Mouse (Mus musculus) B cell, adult 2 months (primary cell): ENCODE measurements at regions not wholly inside any gene's neighbourhood (a gene's known extent, or its start where the extent isn't known, plus 50 kb on each side); places are given as distances from the start of the nearest gene placed in this dataset.
"Not testable (repeated sequence)": the region's sequence is repeated elsewhere in the genome, so short reads cannot be mapped to it uniquely, and the experiment has no call there.

Source experiments
- DNase-seq, 2 experiments: peaks; one replicate each; pipeline ENCODE4 v3.0.0; 2022

- DNase-seq: no peak
Observed at GRCm38 (mm10) chr9:33533101-33533810, 897.2 kb downstream of the Ets1 start.

- DNase-seq: no peak
Observed at GRCm38 (mm10) chr9:33543301-33543700, 907.3 kb downstream of the Ets1 start.

DNA sequence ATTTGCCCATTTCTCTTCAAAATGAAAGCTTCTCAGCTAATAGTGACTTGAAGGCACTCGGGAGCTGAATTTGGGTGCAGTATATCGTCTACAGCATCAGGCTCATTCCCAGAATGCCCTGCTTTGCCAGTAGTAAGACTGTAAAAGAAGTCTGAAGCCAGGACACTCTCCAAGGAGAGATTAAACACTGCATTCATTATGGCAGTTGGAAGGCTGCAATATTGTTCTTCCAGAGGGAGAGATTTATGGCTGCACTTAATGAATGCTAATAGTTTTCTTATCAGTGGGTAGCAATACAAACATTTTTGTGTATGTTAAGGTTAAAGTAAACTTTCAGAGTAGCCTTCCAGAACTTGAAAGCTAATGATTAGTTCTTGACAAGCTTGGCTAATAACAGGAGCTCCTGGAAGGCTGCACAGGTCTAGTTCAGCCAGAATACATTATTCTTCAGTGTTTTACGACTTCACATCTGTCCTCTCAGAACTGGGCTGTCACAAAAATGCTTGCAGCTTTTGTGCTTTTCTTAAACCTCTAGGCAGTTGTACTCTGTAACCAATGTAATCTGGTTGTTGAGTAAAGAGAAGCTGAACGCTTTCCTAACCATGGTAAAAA, 910.2 kb downstream of the Ets1 start:
- no peak for DNase-seq

GRCm38 (mm10) chr9:33549395-33549794, 913.4 kb downstream of the Ets1 start:
- no peak for DNase-seq

DNA sequence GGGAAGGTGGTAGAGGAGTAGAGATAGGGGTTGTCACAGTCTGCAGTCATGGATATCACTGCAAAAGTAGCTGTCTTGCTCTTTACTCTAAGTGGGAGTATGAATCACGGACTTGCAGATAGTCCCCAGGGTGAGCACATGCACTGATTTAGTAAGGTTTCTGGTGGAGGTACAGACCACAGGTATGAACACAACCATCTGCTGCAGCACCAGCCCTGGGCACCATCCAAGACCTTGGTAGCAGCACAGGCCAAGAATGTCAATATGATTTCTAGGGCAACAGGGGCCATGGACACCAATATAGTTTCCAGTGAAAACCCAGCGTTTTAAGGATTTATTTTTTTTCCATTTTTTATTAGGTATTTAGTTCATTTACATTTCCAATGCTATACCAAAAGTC, 913.7 kb upstream of the Kirrel3 start:
- no peak for DNase-seq

DNA sequence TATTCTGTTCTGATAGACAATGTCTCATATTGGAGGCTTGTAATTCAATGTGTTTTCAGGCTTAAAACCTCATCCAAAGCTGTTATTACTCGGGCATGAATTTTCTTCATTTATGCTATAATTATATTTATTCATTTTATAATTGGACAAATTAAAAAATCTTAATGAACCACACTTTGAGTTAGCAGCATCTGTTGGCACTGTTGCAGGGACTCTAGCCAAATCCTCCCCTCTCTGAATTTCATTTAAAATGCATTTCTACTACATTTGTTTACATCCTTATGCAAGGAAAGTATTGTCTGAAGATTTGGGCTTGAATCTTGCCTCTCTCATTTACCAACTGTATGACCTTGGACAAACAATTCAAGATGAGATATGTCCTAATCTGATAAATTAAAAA, 874.2 kb upstream of the Kirrel3 start:
- DNase-seq: no peak

DNA sequence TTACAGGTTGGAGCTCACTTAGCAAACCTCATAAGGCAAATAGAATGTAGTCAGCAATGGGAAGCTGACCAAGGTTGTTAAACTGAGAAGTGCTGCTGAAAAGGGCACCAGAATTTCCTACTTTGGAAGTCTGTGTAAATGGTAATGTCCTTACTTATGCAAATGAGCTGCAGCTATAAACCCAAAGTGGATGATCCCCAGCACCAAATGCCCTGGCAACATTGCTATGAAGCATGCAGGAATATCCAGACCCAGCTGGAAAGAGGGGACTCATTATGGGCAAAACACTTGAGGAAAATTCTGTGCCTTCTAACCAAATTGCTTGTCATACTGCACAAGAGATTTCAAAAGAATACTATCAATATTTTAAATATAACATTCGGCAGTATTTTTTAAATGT, 861.3 kb upstream of the Kirrel3 start:
- no peak for DNase-seq

GRCm38 (mm10) chr9:33629731-33630473, 855.8 kb upstream of the Kirrel3 start:
- no peak for DNase-seq

DNA sequence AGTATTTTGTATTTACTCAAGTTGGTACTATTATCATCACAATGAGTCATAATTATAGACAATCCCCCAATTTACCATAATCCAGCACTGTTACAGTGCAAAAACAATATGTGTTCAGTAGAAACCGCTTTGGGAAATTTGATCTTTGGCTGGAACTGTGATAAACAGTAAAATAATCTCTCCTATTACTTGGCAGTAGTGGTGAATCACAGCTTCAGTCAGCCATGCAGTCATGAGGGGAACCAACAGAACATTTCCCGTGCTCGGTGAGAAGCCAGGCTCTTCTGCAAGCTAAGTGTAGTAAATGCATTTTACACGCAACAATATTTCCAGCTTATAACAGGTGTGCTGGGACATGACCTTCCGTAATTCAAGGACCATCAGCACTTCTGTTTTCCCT, 822.7 kb upstream of the Kirrel3 start:
- DNase-seq: no peak

DNA sequence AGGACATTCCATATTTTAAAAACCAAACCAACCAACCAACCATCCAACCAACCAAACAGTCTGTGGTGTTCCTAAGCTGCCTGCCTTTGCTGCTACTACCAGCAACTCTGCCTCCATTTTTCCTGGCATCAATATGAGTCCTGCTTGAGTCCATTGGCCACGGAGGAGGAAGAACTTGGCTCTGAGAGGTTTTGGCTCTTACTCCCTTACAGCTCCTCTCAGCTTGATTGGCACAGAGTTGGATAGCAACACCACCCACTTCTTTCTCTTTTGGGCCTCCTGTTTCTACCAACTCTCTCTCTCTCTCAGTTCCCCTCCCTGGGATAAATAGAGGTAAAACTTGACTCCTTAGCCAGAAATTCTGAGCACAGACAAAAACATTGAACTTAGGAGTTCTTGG, 804.6 kb upstream of the Kirrel3 start:
- no peak for DNase-seq

DNA sequence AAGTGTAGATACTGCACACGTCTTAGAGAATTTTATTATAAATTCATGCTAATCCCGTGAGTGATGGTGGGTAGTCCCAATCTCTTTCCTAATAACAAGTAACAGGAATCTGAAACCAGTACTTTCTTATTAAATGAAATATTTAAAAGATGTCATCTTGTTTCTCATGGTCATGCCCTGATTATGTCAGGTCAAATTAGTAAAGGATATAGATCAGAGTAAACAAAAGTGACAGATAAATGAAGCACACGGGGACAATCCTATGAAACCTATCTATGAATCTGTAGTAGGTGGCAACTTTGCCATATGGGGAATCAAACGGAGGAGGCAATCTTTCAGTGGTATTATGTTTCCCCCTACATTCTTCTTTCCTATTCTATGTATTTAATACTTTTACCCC, 794.0 kb upstream of the Kirrel3 start:
- DNase-seq: no peak

DNA sequence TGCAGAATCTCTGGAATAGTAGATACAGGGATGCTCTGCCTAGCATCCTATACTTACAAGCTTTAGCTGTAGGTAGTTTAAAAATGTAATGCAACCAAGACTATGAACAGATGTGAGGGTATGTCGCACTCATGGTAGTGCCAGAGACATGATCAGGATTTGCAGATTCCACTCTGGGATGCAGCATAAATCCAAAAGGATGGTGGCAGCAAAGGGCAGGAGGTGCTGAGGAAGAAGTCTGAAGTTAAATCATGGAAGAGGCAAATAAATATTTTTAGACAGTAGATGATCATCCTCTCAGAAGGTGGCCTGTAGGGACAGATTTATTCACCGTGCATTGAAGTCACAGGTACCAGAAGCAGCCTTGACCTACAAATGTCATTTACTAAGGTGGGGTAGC, 768.1 kb upstream of the Kirrel3 start:
- DNase-seq: no peak

- DNase-seq: no peak
Observed at GRCm38 (mm10) chr9:33724811-33725210, 760.9 kb upstream of the Kirrel3 start.

GRCm38 (mm10) chr9:33728058-33728457, 757.6 kb upstream of the Kirrel3 start:
- DNase-seq: not testable (repeated sequence)

GRCm38 (mm10) chr9:33760701-33761100, 725.0 kb upstream of the Kirrel3 start:
- DNase-seq: no peak

- no peak for DNase-seq
Observed at GRCm38 (mm10) chr9:33766235-33766634, 719.5 kb upstream of the Kirrel3 start.

DNA sequence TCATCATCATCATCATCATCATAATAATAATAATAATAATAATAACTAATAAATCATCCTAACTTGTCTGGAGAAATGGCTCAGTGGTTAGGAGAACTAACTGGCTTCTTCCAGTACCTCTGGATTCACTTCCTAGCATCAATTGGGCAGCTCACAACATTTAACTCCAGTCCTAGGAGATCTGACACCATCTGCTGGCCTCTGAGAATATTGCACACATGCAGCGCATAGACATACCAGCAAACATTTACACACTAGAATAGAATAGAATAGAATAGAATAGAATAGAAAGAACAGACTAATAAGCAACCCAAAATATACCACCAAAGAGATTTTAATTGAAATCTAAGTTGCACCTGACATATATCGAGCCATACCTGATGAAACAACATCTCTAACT, 715.9 kb upstream of the Kirrel3 start:
- no peak for DNase-seq

DNA sequence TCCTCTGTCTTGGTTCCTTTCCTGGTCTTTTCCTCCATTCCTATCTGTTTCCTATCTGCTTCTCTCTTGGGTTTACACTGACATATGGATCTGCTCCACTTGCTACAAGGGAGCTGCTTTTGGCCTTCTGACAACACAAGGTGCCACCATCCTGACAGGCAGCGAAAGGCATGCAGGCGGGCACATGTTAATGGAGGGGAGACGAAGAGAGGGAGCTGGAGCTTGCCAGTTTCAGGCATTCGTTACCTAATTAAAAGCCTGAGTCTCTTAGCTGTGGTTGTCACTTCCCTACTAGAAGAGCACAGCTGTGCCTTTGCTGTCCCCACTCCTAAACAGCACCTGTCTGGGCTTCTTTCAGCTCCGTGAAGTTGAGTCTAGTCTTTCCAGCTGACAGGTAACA, 711.5 kb upstream of the Kirrel3 start:
- DNase-seq: no peak

DNA sequence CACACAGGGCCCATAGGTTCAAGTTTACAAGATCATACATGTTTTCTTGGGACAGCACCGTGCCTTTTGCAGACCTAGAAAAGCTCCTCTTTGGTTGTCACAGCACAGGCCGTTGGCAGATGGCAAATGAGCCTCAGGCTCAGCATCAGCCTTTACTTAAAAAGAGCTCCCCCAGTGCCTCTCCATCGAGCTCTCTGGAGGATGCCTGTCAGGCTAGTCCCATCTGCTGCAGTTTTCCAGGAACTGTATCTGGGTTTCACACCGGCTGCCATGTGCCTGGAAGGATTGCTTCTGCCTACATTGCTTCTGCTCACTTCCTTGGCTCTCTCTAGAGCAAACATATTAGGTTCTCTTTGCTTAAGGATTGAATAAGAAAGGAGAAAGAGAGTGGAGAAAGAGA, 695.1 kb upstream of the Kirrel3 start:
- no peak for DNase-seq

GRCm38 (mm10) chr9:33800250-33800649, 685.4 kb upstream of the Kirrel3 start:
- DNase-seq: no peak

- no peak for DNase-seq
Observed at GRCm38 (mm10) chr9:33800763-33801162, 684.9 kb upstream of the Kirrel3 start.

- no peak for DNase-seq
Observed at GRCm38 (mm10) chr9:33814739-33815368, 670.8 kb upstream of the Kirrel3 start.

DNA sequence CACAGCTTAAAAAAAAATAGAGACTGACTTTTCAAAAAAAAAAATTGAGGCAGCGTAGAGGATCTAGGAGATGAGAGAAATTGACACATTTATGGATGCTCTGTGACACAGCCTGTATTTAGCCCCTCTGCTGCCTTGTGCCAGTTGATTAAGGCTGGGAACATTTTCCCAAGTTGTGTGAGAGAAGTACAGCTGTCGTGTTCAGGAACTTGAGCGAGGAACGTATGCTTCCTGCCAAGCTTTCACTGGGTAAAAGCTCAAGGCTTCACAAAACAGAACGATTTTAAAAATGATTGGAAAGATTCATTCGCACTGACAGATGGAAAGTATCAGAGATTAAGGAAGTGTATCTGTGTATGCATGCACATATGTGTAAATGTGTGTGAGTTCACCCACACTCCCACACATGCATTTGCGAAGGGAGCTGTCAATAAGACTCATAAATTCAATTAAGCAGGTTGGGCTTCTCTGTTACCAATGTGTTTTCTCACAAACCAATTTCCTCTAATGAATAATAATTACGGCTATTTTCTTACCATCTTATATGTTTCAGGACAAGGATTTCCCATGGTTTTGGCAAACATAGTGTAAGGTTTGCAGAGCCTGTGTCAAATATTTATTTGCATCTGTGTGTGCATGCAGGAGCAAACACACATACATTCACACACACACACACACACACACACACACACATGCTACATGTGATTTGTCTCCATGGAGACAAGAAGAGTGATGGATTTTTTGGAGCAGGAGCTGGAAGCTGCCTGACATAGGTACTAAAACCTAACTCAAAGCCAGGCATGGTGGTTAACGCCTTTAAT, 662.9 kb upstream of the Kirrel3 start:
- DNase-seq: no peak
